Mouse (Mus musculus) v-Abl transformed pro-B cells (cell line): ENCODE measurements around the gene Gm20388.

Source experiments
- in situ Hi-C, 2 experiments: fragments of 400-800 bp; cut with MboI; formaldehyde crosslinking; loops; one replicate each; pipeline ENCODE4 v1.15.1; 2025; ENCODE audit not compliant: unreplicated experiment in 2 of 2

Gm20388 gene

DNA sequence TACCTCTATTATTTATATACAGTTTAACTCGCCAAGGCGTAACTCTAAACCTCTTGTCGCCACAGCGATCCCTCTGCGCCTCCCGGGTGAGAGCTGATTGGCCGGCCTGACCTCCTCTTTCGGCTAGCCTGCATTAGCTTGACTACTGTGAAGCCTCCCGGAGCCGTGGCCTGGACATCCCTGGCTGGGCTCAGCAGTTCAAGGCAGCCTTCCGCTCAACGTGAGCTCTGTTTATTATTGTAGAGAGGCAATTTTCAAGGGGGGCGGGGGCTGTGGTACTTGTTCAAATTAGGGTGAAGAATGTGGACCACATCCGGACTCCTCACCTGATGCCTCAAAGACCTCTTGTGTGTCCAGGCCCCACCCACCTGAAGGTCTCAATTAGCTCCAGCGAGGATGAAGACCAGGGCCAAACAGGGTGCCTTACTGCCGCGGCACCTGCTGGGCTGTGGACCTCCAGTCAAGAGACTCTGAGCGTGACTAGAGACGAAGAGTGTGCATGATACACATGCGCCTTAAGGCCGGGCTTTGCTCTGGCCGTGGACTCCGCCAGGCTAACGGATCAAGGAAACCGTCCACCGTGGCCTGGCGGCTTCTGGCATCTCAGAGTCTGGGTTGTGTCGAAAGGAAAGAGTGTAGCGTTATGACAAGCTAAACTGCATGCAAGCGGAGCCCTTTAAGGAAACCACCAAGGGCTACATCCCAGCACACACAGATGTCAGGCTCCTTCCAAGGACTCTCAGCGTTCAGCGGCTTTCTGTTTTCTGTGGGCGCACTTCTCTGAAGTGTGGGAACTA is 1309.7 kb downstream of the Gm20388 start:
- in situ Hi-C loops: loop anchor here in 1 of 2 experiments (10.0 kb wide), 1 partner anchor 294 kb away; no protein-coding TSS in a partner anchor

DNA sequence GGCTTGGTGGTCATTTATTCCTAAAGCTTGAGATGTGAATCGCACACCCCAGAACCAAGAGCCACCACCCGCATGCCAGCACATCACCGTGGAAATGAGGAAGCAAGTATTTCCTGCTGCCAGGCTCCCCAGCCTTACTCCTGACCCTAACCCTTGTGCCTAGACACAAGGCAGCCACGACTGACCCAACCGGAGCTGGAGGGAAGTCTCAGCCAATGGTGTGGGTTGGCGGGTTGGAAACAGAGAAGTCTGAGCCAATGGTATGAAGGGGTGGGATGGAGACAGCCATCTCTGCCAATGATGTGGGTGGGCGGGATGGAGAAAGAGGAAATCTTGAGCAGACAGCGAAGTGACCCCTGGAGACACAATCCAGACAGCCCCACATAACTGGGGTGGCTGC is 1314.1 kb downstream of the Gm20388 start:
- in situ Hi-C loops: loop anchor here in 1 of 2 experiments (10.0 kb wide), 1 partner anchor 290 kb away; no protein-coding TSS in a partner anchor

DNA sequence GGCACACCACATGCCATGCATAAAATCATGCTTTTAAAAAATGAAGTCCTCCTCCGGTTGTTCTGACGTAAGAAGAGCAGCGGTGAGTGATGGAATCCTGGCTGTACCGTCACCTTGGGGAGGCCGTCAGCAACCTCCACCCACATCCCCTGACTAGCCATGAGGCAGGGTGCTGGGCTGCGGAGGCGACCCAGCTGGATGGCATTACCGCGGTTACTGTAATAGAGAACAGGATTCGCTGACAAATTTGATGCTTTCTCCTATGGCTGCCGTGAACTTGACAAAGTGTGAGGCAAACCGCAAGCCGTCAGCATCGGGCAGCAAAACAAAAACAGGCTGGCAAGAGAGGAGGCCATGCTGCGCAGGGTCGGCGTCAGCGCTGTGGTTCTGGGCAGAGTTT is 1317.1 kb downstream of the Gm20388 start:
- in situ Hi-C loops: loop anchor here in 1 of 2 experiments (10.0 kb wide), 1 partner anchor 287 kb away; no protein-coding TSS in a partner anchor

DNA sequence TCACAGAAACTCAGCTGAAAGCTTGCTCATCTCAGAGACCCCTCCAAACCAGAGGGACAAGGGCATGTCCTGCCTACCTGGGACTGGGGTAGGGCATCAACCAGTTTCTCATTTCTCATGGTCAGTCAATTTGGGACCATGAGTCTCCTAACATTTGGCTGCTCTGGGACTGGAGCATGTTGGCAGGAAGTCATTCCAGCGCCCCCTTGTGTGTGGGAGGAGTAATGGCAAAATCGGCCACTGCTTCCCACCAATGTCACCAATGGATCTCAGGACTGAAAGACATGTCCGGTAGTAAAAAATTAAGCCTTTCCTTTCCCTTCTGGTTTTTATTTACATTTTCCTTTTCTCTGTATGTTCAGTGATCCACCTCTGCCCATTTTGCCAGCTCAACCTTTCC is 1318.3 kb downstream of the Gm20388 start:
- in situ Hi-C loops: loop anchor here in 1 of 2 experiments (10.0 kb wide), 1 partner anchor 286 kb away; no protein-coding TSS in a partner anchor

DNA sequence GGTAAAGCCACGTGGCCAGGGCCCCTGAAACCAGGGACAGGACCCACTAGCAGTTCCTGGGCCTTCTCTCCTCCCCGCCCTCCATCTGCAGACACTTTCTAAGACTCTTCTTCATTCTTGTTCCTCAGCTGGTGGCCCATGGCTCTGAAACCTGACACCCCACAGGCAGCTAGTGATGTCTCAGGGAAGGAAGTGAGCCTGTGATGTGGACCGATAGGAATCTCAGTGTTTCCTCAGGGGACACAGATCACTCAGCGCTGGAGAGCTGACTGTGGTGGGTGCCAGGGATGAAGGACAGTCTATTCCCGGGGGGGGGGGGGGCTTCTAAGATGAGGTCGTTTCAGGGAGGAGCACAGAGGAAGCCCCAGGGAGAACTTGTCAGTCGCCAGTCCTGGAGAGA is 1318.9 kb downstream of the Gm20388 start:
- in situ Hi-C loops: loop anchor here in 1 of 2 experiments (10.0 kb wide), 1 partner anchor 285 kb away; no protein-coding TSS in a partner anchor

DNA sequence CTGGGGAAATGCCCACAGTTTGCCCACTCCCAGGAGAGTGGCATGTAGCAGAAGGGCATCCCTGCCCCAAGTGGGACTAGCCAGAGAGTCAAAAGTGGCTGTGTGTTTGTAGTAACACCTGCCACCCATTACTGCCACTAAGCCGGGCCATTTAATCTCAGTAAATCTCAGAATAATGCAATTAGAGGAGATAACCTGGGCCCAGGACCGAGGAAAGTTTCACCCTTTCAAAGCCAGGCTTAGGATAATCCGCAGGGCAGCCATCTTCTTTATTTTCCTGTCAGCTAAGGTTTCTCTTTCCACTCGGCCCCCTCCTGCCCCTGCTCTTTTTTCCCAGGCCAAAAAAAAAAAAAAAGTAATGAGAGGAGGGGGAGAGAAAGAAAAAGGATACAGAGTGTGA is 1322.6 kb downstream of the Gm20388 start:
- in situ Hi-C loops: no loop called here

DNA sequence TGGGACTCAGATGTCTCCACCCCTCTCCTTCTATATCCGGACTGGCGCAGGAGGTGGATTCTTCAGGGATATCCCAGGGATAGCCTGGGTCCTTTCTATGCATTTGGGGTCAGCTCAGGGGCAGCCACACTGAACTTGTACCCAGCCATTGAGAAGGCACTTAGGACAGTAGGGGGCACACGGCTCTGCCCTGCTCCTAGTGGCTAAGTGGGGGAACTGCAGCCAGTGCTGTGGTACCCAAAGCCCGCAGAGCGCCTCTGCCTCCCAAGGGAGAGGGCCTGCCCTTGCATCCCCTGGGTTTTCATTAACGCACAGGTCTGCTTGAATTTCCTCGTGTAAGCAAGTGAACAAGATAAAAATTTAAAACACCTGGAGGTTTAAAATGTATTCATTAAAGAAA is 1324.3 kb downstream of the Gm20388 start:
- in situ Hi-C loops: no loop called here

DNA sequence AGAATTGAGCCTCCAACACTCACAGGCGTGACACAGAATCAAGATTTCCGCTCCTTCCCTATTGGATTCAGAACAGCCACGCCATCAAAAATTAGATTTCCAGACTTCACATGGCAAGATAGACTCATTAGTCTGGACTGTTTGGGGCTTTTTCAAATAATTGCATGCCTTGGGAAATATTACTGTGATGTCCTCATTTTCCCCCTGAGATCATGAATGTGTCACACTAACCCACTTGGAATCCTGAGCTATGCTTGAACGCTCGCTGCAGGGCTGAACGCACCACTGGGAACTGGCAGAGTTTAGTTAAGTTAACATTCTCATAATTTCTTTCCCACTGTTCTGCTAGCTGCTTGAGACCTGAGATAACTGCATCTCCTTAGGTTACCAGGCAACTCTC is 1329.0 kb downstream of the Gm20388 start:
- in situ Hi-C loops: no loop called here

DNA sequence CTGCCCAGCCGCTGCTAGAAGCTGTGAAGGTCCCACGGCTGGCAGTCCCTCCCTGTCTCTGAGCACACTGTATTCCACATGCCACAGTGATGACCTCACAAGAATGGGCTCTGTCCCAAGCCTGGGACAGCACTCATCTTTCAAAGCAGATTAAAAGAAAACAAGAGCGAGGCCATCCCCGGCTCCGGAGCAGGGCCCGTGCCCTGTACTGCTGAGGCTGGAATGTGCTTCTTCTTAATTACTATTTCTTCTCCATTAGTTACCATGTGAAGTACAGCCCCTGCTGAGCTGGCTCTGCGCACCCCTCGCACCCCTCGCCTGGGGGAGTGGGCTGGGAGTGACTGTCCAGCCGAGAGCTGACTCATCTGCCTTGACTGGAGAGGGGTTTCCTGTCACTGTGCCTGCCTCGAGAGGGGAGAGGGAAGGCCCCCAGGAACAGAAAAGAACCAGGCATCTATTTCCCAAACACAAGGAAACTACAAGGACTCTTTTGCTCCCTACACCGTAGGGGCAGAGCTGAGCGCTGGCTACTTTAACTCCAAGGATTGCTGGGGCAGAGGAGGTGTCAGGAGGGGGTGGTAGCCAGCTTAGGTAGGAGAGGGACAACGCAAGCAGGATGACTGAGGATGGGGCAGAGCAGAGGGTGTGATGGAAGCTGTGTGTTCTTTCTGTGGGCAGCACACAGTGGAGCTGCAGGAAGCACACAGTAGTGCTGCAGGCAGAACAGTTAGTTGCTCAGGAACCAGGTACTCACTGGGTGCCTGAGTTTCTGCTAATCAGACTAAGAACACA is 1331.3 kb downstream of the Gm20388 start:
- in situ Hi-C loops: no loop called here

DNA sequence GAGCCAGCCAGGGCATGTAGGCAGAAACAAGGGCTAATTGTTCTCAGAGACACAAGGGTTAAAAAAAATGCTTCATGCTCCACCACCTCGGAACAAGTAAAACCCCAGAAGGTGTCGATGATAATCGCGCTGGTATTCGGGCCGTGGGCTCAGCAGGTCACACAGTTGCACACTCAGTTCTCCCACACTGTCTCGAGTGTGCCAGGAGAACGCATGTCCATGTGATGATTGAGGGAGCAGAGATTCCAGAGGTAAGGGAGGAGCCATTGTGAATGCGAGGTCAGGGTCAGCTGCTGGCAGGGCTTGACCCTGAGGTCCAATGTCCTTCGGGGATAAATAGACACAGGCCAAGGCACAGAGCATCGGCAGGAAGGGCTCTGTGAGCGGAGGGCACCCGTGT is 1332.0 kb downstream of the Gm20388 start:
- in situ Hi-C loops: no loop called here

DNA sequence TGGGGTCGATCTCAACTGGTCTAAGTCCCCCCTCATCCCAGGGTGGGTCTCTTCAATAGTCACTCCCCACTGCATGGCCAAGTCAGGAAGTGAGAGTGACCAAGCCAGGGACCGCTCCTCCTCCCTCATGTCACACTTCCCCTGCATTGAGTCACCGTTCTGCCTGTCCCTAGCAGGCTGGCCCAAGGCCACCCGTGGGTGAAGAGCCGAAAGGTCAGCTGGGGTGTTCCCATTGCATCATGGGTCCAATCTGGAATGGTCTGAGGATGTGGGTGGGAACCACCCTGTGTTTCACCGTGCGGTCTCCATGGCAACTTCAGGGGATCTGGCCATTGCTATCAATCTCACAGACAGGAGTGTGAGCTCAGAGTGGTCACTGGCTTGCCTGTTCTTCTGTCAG is 1338.2 kb downstream of the Gm20388 start:
- in situ Hi-C loops: no loop called here

DNA sequence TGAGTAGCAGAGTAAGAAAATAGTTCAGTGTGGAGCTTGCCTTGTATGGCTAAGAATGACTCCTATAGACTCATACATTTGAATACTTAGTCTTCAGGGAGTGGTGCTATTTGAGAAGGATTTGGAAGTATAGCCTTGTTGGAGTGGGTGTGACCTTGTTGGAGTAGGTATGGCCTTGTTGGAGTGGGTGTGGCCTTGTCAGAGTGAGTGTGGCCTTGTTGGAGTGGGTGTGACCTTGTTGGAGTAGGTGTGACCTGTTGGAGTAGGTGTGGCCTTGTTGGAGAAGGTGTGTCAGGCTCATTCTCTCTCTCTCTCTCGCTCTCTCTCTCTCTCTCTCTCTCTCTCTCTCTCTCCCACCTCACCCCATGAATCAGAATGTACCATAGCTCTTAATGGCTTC is 1338.8 kb downstream of the Gm20388 start:
- in situ Hi-C loops: no loop called here

DNA sequence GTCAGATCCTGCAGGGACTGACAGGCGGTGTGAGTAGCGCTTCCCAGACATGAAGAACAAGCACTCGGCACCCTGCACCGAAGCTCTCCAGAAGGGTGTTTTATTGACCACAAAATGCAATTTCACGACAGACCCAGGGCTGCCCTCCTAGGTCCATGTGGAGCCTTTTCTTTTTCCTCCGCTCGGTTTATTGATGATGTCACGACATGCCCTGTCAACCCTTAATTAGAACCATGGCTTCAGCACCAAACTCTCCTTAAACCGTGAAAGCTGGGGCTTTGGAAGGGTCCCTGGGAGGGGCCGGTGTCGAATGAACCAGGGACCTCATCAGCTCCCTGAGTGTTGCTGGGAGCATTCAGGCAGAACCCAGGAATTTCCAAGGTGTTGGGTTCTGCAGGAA is 1340.4 kb downstream of the Gm20388 start:
- in situ Hi-C loops: no loop called here

DNA sequence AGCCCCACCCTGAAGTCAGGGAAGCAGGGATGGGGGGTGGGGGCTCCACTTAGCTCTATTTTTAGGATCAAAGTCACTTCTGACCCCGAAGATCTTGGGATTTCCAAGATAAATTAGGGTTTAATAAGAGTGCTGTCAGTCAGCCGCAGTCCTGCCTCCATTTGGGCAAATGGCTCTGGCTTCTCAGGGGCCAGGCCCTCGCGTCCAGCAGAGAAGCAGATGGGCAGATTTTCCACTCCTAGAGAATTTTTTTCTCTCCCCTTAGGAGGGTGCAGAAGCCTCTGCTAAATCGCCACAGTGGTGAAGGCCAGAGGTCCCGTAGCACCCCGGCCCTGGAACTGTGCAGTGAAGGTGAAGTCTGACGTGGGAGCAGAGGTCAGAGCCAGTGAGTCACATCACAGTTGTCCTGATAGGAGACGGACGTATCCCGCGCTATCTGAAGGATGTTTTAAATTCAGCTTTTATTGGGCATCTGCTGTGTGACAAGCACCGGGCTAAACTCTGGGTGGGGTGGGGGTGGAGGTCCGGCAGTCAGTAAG is 1345.2 kb downstream of the Gm20388 start:
- in situ Hi-C loops: no loop called here

DNA sequence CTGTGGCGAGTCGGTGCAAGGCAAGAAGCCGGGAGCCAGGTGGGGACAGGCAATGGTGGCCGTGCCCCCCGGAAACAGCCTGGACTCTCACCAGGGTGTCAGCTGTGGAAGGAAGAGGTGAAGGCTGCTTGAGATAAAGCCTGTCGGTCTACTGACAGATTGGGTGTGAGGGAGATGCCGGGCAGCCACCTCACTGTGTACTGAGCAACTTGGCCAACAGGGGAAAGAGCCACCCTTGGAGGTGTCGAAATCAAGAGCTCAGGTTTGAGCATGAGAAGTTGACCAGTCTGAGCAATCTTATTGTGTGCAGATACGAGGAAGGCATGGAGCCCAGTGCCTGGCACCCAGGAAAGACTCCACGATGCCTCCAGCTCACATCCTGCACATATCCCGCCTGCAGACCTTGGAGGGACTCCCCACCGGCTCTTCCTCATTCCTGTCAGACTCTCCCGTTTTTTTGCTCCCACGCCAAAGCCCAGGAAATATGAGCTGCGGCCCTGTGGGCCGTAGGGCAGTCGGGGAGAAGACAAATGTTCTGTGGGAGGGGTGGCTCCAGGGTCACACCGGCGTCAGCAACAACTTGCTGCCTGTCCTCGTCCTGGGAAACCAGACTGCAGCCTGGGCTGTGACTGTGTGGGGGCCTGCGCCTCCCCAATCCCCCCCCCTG is 1347.6 kb downstream of the Gm20388 start:
- in situ Hi-C loops: no loop called here

DNA sequence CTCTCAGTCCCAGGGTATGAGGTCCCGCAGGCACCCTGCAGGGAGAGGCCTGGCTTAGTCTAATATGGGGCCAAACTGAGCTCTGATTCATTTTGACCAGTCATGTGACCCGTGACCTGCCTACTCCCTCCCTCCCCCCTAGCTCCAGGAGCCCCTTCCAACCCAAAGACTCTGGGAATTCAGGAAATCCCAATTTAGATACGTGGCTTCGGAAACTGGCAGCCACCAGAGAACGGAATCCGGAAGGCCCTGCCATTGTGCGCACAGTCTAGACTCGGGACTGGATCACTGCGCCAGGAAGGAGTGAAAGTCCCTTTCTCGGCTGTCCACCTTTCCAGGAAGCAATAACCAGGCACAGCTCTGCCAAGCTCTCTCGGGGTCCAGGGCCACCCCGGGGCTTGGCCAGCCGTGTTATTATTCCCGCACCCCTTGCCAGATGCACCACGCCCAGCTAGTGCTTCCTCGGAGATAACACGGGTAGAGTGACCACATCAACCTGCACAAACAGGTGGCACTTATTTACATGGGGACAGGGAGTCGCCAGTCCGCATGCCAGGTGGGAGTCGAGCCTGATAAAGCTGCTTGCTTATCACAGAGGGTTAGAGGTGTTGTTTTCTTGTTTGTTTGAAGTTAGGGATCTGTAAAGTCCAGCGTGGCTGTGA is 1352.2 kb downstream of the Gm20388 start:
- in situ Hi-C loops: no loop called here

DNA sequence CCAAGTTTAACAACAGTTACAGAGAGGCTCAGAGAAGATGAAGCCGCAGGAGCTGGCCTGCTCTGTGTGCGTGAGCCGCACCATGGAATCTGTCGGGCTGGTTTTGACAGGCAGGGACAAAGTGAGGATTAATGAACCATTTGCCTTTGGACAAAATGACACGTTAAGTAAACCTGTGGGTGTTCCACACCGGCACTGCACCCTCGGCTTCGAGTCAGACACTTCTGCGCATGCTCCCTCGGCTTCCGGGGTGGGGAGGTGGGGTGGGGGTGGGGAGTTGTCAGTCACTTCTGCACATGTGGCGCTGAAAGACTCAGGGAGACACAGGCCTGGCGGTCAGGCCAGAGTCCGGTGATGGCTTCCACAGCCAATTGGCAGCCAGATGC is 1352.7 kb downstream of the Gm20388 start:
- in situ Hi-C loops: no loop called here

DNA sequence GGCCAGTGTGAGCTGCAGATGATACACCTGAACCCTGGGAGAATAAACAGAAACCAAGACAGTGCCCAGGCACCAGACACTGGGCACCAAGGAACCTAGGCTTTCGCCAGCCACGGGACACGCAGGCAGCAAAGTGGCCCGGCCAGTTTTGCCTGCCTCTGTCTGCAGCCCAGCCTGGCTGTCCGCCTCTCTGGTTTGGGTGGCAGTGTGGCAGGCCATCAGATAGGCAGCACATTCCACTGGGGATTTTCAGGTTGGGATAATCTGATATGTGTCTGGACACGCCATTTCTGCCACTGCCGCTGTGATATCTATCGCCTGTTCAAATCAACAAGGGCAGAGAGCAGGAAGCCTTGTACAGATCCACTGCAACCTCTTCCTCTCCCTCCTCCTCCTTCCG is 1353.6 kb downstream of the Gm20388 start:
- in situ Hi-C loops: no loop called here

DNA sequence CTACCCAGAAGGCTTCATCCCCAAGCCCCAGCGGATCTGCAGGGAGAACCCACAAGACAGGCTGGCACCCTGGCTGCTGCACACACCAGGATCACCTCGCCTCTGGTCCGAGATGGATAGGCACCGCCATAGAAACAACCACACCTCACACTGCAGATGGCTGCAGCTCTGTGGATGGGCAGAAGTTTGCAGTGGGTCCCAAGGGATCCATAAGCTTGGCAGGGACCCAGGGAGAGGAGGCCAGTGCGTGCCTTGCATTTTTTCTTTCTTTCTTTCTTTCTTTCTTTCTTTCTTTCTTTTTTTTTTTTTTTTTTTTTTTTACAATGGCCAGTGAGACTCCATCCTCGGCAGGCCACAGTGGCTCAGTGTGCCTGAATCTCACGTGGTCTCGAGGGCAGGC is 1360.9 kb downstream of the Gm20388 start:
- in situ Hi-C loops: no loop called here

DNA sequence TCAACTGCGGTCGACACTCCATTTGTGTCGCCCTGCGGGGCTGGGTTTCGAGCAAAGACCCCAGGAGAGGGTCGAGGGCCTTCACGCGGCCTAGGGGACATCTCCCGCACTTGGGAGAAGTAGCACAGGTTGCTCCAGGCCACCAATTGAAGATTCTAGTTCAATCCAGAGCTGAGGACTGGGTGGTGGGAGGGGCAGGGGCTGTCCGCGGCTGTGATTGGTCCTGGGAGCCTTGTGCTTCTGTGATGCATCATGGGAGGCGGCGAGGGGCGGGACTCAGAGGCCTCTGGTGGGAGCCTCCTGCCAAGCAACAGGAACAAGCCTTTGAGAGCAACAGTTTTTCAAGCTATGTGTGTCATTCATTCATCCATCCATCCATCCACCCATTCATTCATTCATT is 1362.6 kb downstream of the Gm20388 start:
- in situ Hi-C loops: no loop called here
